Mouse (Mus musculus): ENCODE results near the gene Olfr71. TPM values are rescaled to one million over a fixed set of nuclear protein-coding genes. Genes with fewer than 3 reads are reported as not detected.

The Olfr71 gene
- polyA plus RNA-seq, 1 experiment from 2014 or later, result not detected

GRCm38 (mm10) chr4:43679416-43680043, 30.5 kb downstream of the Olfr71 start:
- WGBS, result 88% methylated on average over 7 of the region's 7 CpGs
- no peaks in the 10 kb centered on the region for H3K27me3 ChIP-seq
- no peak overlapping the region for H3K4me2 ChIP-seq (replicated peaks)
- H3K9me3 ChIP-seq (replicated peaks), result no peaks in the 10 kb centered on the region
- no peaks in the 10 kb centered on the region for H3K4me1 ChIP-seq
- no peak for ATAC-seq (ENCODE audit: insufficient number of reproducible peaks, low FRiP score, low TSS enrichment, low read depth)
- no peak overlapping the region for H3K27ac ChIP-seq (replicated peaks)
- H3K4me3 ChIP-seq (replicated peaks), result no peak overlapping the region
- no peak overlapping the region for H3K9ac ChIP-seq
- H3K36me3 ChIP-seq, result peaks cover 37% of the 10 kb centered on the region

GRCm38 (mm10) chr4:43678541-43678940, 31.5 kb downstream of the Olfr71 start:
- no peak overlapping the region for H3K9ac ChIP-seq
- 83% methylated on average over 6 of the region's 6 CpGs for WGBS
- H3K9me3 ChIP-seq (replicated peaks), result no peaks in the 10 kb centered on the region
- H3K27ac ChIP-seq (replicated peaks), result no peak overlapping the region
- no peak for ATAC-seq (ENCODE audit: insufficient number of reproducible peaks, low FRiP score, low TSS enrichment, low read depth)
- H3K4me2 ChIP-seq (replicated peaks), result no peak overlapping the region
- H3K36me3 ChIP-seq, result peaks cover 41% of the 10 kb centered on the region
- H3K27me3 ChIP-seq, result no peaks in the 10 kb centered on the region
- no peak overlapping the region for H3K4me3 ChIP-seq (replicated peaks)
- no peaks in the 10 kb centered on the region for H3K4me1 ChIP-seq

- Histone ChIP-seq H3K27ac (replicated peaks) (no peak overlapping the region), H3K27me3 (no peaks in the 10 kb centered on the region), H3K4me2 (replicated peaks) (no peak overlapping the region), H3K4me3 (replicated peaks) (no peak overlapping the region), H3K9ac (no peak overlapping the region), H3K36me3 (peaks cover 25% of the 10 kb centered on the region), H3K9me3 (replicated peaks) (no peaks in the 10 kb centered on the region), H3K4me1 (peaks cover 15% of the 10 kb centered on the region)
- ATAC-seq (ENCODE audit: insufficient number of reproducible peaks, low FRiP score, low TSS enrichment, low read depth), result no peak
- WGBS, result 74% methylated on average over 4 of the region's 4 CpGs
These were observed 34.4 kb downstream of the Olfr71 start for GRCm38 (mm10) chr4:43675608-43676007.

- Histone ChIP-seq H3K4me1 (peaks cover 22% of the 10 kb centered on the region), H3K4me3 (replicated peaks) (no peak overlapping the region), H3K27me3 (no peaks in the 10 kb centered on the region), H3K27ac (replicated peaks) (no peak overlapping the region), H3K9ac (no peak overlapping the region), H3K36me3 (peaks cover 25% of the 10 kb centered on the region), H3K9me3 (replicated peaks) (no peaks in the 10 kb centered on the region), H3K4me2 (replicated peaks) (no peak overlapping the region)
- ATAC-seq (ENCODE audit: insufficient number of reproducible peaks, low FRiP score, low TSS enrichment, low read depth), result no peak
- WGBS, result 74% methylated on average over 5 of the region's 5 CpGs
These were observed 35.1 kb downstream of the Olfr71 start for GRCm38 (mm10) chr4:43674974-43675373.

GRCm38 (mm10) chr4:43673703-43674102, 36.4 kb downstream of the Olfr71 start:
- no peak for ATAC-seq (ENCODE audit: insufficient number of reproducible peaks, low FRiP score, low TSS enrichment, low read depth)
- Histone ChIP-seq H3K4me2 (replicated peaks) (no peak overlapping the region), H3K4me3 (replicated peaks) (no peak overlapping the region), H3K27me3 (no peaks in the 10 kb centered on the region), H3K9me3 (replicated peaks) (no peaks in the 10 kb centered on the region), H3K27ac (replicated peaks) (no peak overlapping the region), H3K36me3 (peaks cover 23% of the 10 kb centered on the region), H3K4me1 (peaks cover 28% of the 10 kb centered on the region), H3K9ac (no peak overlapping the region)
- WGBS, result 68% methylated on average over 8 of the region's 8 CpGs

- H3K4me1 ChIP-seq, result peaks cover 32% of the 10 kb centered on the region
- WGBS, result 13% methylated on average over 2 of the region's 2 CpGs
- no peak overlapping the region for H3K4me2 ChIP-seq (replicated peaks)
- H3K9me3 ChIP-seq (replicated peaks), result no peaks in the 10 kb centered on the region
- no peaks in the 10 kb centered on the region; the same call in 1 of the 2 replicates for H3K27me3 ChIP-seq
- H3K27ac ChIP-seq (replicated peaks), result no peak overlapping the region
- H3K9ac ChIP-seq, result no peak overlapping the region
- H3K4me3 ChIP-seq (replicated peaks), result no peak overlapping the region
- H3K36me3 ChIP-seq, result peaks cover 13% of the 10 kb centered on the region
- ATAC-seq (ENCODE audit: insufficient number of reproducible peaks, low FRiP score, low TSS enrichment, low read depth), result no peak
These were observed 38.0 kb downstream of the Olfr71 start for GRCm38 (mm10) chr4:43672070-43672469.

- H3K27ac ChIP-seq (replicated peaks), result peak overlapping the region; percentile 66
- H3K9ac ChIP-seq, result peak overlapping the region; percentile 84
- H3K4me1 ChIP-seq, result peaks cover 32% of the 10 kb centered on the region
- H3K4me3 ChIP-seq (replicated peaks), result peak overlapping the region; percentile 82
- peak; percentile 76 for ATAC-seq (ENCODE audit: insufficient number of reproducible peaks, low FRiP score, low TSS enrichment, low read depth)
- WGBS, result under 1% methylated on average over 25 of the region's 25 CpGs
- peaks cover 11% of the 10 kb centered on the region for H3K27me3 ChIP-seq
- H3K9me3 ChIP-seq (replicated peaks), result no peaks in the 10 kb centered on the region
- H3K4me2 ChIP-seq (replicated peaks), result peak overlapping the region; percentile 86
- peaks cover 4% of the 10 kb centered on the region; the same call in 1 of the 2 replicates for H3K36me3 ChIP-seq
These were observed 40.6 kb downstream of the Olfr71 start for GRCm38 (mm10) chr4:43669428-43669794.

GRCm38 (mm10) chr4:43668782-43669427, 41.1 kb downstream of the Olfr71 start, which contains the start of the genes Tmem8b and Fam221b:
Gene Tmem8b, plus strand, starts transcription at chr4:43668971.
Gene Fam221b, minus strand, starts transcription at chr4:43669145.
- WGBS, result 1% methylated on average over 41 of the region's 41 CpGs
- Histone ChIP-seq H3K4me3 (replicated peaks) (peak within 1 kb of the TSS; percentile 82), H3K9me3 (replicated peaks) (no peaks in the 10 kb centered on the region), H3K27ac (replicated peaks) (peak within 1 kb of the TSS; percentile 66), H3K36me3 (no peaks in the 10 kb centered on the region), H3K4me1 (peaks cover 32% of the 10 kb centered on the region), H3K9ac (peak within 1 kb of the TSS; percentile 84), H3K4me2 (replicated peaks) (peak within 1 kb of the TSS; percentile 86), H3K27me3 (peaks cover 12% of the 10 kb centered on the region)
- ATAC-seq (ENCODE audit: insufficient number of reproducible peaks, low FRiP score, low TSS enrichment, low read depth), result peak; percentile 92

GRCm38 (mm10) chr4:43666412-43666811, 43.6 kb downstream of the Olfr71 start:
- H3K27ac ChIP-seq (replicated peaks), result no peak overlapping the region
- peaks cover 34% of the 10 kb centered on the region for H3K27me3 ChIP-seq
- H3K9me3 ChIP-seq (replicated peaks), result no peaks in the 10 kb centered on the region
- H3K4me3 ChIP-seq (replicated peaks), result no peak overlapping the region
- no peak overlapping the region for H3K9ac ChIP-seq
- peaks cover 23% of the 10 kb centered on the region for H3K4me1 ChIP-seq
- no peak overlapping the region for H3K4me2 ChIP-seq (replicated peaks)
- 23% methylated on average over 4 of the region's 4 CpGs for WGBS
- no peaks in the 10 kb centered on the region for H3K36me3 ChIP-seq
- no peak for ATAC-seq (ENCODE audit: insufficient number of reproducible peaks, low FRiP score, low TSS enrichment, low read depth)

- peak overlapping the region; percentile 91 for H3K4me3 ChIP-seq (replicated peaks)
- WGBS, result 67% methylated on average over 4 of the region's 4 CpGs
These were observed 52.9 kb downstream of the Olfr71 start for GRCm38 (mm10) chr4:43657146-43657545.

GRCm38 (mm10) chr4:43656339-43657109, 53.5 kb downstream of the Olfr71 start, which contains the start of gene Hint2:
Gene Hint2, minus strand, starts transcription at chr4:43656466.
- WGBS, result under 1% methylated on average over 34 of the region's 34 CpGs
- Histone ChIP-seq H3K4me1 (peaks cover 18% of the 10 kb centered on the region; the same call in 1 of the 2 replicates), H3K4me3 (replicated peaks) (peak within 1 kb of the TSS; percentile 91), H3K4me2 (replicated peaks) (peak within 1 kb of the TSS; percentile 60), H3K36me3 (no peaks in the 10 kb centered on the region), H3K27ac (replicated peaks) (peak within 1 kb of the TSS; percentile 89), H3K9ac (peak within 1 kb of the TSS; percentile 80), H3K27me3 (peaks cover 9% of the 10 kb centered on the region; the same call in 1 of the 2 replicates), H3K9me3 (replicated peaks) (no peaks in the 10 kb centered on the region)
- peak; percentile 94 for ATAC-seq (ENCODE audit: insufficient number of reproducible peaks, low FRiP score, low TSS enrichment, low read depth)

More at GRCm38 (mm10) chr4:43657146-43657545, 52.9 kb downstream of the Olfr71 start:
- Histone ChIP-seq H3K36me3 (no peaks in the 10 kb centered on the region), H3K9ac (no peak overlapping the region), H3K4me2 (replicated peaks) (peak overlapping the region; percentile 60), H3K4me1 (peaks cover 18% of the 10 kb centered on the region; the same call in 1 of the 2 replicates), H3K27ac (replicated peaks) (no peak overlapping the region), H3K9me3 (replicated peaks) (no peaks in the 10 kb centered on the region), H3K27me3 (peaks cover 16% of the 10 kb centered on the region)
- no peak for ATAC-seq (ENCODE audit: insufficient number of reproducible peaks, low FRiP score, low TSS enrichment, low read depth)

Data from embryonic facial prominence, embryonic 15.5 days (tissue).